Mouse (Mus musculus): ENCODE data around the gene Micu1.

Micu1 gene

GRCm38 (mm10) chr10:59777246-59777645 is 75.0 kb downstream of the Micu1 start:
- no peak for DNase-seq (ENCODE audit: low spot score)

- DNase-seq (ENCODE audit: low spot score) = no peak
Measured at GRCm38 (mm10) chr10:59778137-59778710, 75.9 kb downstream of the Micu1 start.

- DNase-seq (ENCODE audit: low spot score) = no peak
Measured at GRCm38 (mm10) chr10:59780698-59781097, 78.4 kb downstream of the Micu1 start.

- DNase-seq (ENCODE audit: low spot score) = no peak
Measured at GRCm38 (mm10) chr10:59781205-59781931, 79.1 kb downstream of the Micu1 start.

GRCm38 (mm10) chr10:59784731-59785685 is 82.7 kb downstream of the Micu1 start:
- no peak for DNase-seq (ENCODE audit: low spot score)

- no peak for DNase-seq (ENCODE audit: low spot score)
Measured at GRCm38 (mm10) chr10:59786289-59786688, 84.0 kb downstream of the Micu1 start.

GRCm38 (mm10) chr10:59787140-59787800 is 85.0 kb downstream of the Micu1 start:
- DNase-seq (ENCODE audit: low spot score) = no peak

- DNase-seq (ENCODE audit: low spot score) = no peak
Measured at GRCm38 (mm10) chr10:59787870-59788269, 85.6 kb downstream of the Micu1 start.

GRCm38 (mm10) chr10:59790291-59790929 is 88.1 kb downstream of the Micu1 start:
- DNase-seq (ENCODE audit: low spot score) = no peak

GRCm38 (mm10) chr10:59791896-59792295 is 89.6 kb downstream of the Micu1 start:
- no peak for DNase-seq (ENCODE audit: low spot score)

GRCm38 (mm10) chr10:59792575-59793176 is 90.4 kb downstream of the Micu1 start:
- no peak for DNase-seq (ENCODE audit: low spot score)

GRCm38 (mm10) chr10:59793454-59793853 is 91.2 kb downstream of the Micu1 start:
- DNase-seq (ENCODE audit: low spot score) = no peak

GRCm38 (mm10) chr10:59795085-59795484 is 92.8 kb downstream of the Micu1 start:
- DNase-seq (ENCODE audit: low spot score) = no peak

- no peak for DNase-seq (ENCODE audit: low spot score)
Measured at GRCm38 (mm10) chr10:59795902-59796301, 93.6 kb downstream of the Micu1 start.

- DNase-seq (ENCODE audit: low spot score) = no peak
Measured at GRCm38 (mm10) chr10:59798371-59798770, 96.1 kb downstream of the Micu1 start.

- no peak for DNase-seq (ENCODE audit: low spot score)
Measured at GRCm38 (mm10) chr10:59799303-59800044, 97.2 kb downstream of the Micu1 start.

- DNase-seq (ENCODE audit: low spot score) = no peak
Measured at GRCm38 (mm10) chr10:59800159-59800558, 97.9 kb downstream of the Micu1 start.

GRCm38 (mm10) chr10:59800826-59801501 is 98.7 kb downstream of the Micu1 start:
- DNase-seq (ENCODE audit: low spot score) = no peak

GRCm38 (mm10) chr10:59808677-59809076 is 106.4 kb downstream of the Micu1 start:
- no peak for DNase-seq (ENCODE audit: low spot score)

Data from testis, postnatal 14 days (tissue).